Mouse (Mus musculus) common myeloid progenitor, adult 5-6 weeks (primary cell): ENCODE results near the gene Slc35b2. TPM values are rescaled to one million over a fixed set of nuclear protein-coding genes. Genes with fewer than 3 reads are reported as not detected.

Source experiments
- ATAC-seq: replicated peaks from 2 replicates; pipeline ENCODE4 v1.8.0; 2016; ENCODE audit warnings: low read depth, mild to moderate bottlenecking, moderate TSS enrichment, inconsistent platforms; ENCODE audit not compliant: poor library complexity, severe bottlenecking
- total RNA-seq: library from RNA; stranded (forward); fragments of 200-1000, 187-1606 nt; gene quantifications from 2 replicates; pipeline ENCODE4 v1.2.3, GENCODE M21; 2017

Slc35b2 gene
- total RNA-seq, 1 experiment from 2014 or later, result 93.8 TPM

GRCm38 (mm10) chr17:45579554-45579953, 15.9 kb downstream of the Slc35b2 start:
- no peak for ATAC-seq

- no peak for ATAC-seq
Measured at GRCm38 (mm10) chr17:45580958-45581477, 17.3 kb downstream of the Slc35b2 start.

- ATAC-seq, result peak; percentile 63
Measured at GRCm38 (mm10) chr17:45581567-45581983, 17.9 kb downstream of the Slc35b2 start.

GRCm38 (mm10) chr17:45582188-45582587, 18.5 kb downstream of the Slc35b2 start:
- ATAC-seq, result no peak

GRCm38 (mm10) chr17:45582715-45583355, 19.2 kb downstream of the Slc35b2 start:
- ATAC-seq, result no peak

GRCm38 (mm10) chr17:45584096-45584896, 20.6 kb downstream of the Slc35b2 start:
- ATAC-seq, result peak; percentile 12

- ATAC-seq, result peak; percentile 47
Measured at GRCm38 (mm10) chr17:45584939-45585678, 21.4 kb downstream of the Slc35b2 start.

GRCm38 (mm10) chr17:45585725-45586448, 22.2 kb downstream of the Slc35b2 start:
- ATAC-seq, result no peak

- ATAC-seq, result no peak
Measured at GRCm38 (mm10) chr17:45586449-45586837, 22.8 kb downstream of the Slc35b2 start.

GRCm38 (mm10) chr17:45588370-45588769, 24.7 kb downstream of the Slc35b2 start:
- ATAC-seq, result no peak

GRCm38 (mm10) chr17:45589236-45589635, 25.6 kb downstream of the Slc35b2 start:
- ATAC-seq, result no peak

- no peak for ATAC-seq
Measured at GRCm38 (mm10) chr17:45589844-45590243, 26.2 kb downstream of the Slc35b2 start.

GRCm38 (mm10) chr17:45590410-45590809, 26.7 kb downstream of the Slc35b2 start:
- ATAC-seq, result no peak

- ATAC-seq, result no peak
Measured at GRCm38 (mm10) chr17:45591701-45592605, 28.3 kb downstream of the Slc35b2 start.

- no peak for ATAC-seq
Measured at GRCm38 (mm10) chr17:45592606-45593431, 29.1 kb downstream of the Slc35b2 start.

- ATAC-seq, result peak; percentile 8; the same call in 1 of the 2 replicates
Measured at GRCm38 (mm10) chr17:45593479-45593878, 29.8 kb downstream of the Slc35b2 start.

GRCm38 (mm10) chr17:45594195-45594594, 30.5 kb downstream of the Slc35b2 start:
- ATAC-seq, result no peak
